Mouse (Mus musculus): Measurements from ENCODE around the gene Mast1.

Gene Mast1

DNA sequence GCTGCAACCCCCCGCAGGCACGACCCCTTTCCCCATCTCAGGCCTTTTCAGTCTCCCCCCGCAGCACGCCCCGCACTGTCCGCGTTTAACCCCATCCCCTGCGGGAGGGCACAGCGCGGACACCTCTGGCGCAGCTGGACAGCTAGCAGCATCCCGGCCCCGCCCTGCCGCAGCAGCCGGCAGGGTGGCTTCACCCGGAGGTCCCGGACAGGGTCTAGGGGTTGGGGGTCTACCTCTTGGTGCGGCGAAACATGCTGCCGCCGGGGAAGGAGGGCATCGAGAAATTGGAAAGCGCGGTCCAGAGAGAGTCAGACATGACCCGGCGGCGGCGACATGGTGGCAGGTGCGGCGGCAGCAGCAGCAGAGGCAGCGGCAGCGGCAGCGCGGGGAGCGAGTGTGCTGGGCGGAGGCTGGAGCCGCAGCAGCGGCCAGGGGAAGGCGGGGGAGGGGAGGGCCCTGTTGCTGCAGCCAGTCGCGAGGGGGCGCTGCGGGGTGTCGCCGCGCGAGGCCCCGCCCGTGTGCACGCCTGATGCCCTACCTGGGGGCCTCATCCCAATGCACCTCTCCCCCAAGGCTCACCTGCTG, at the start of gene Mast1:
TSS of gene Mast1 (minus strand) at position 398 of the 585 bp plus-strand sequence.
- DNase-seq (ENCODE audit: low read depth, low spot score): no peak

DNA sequence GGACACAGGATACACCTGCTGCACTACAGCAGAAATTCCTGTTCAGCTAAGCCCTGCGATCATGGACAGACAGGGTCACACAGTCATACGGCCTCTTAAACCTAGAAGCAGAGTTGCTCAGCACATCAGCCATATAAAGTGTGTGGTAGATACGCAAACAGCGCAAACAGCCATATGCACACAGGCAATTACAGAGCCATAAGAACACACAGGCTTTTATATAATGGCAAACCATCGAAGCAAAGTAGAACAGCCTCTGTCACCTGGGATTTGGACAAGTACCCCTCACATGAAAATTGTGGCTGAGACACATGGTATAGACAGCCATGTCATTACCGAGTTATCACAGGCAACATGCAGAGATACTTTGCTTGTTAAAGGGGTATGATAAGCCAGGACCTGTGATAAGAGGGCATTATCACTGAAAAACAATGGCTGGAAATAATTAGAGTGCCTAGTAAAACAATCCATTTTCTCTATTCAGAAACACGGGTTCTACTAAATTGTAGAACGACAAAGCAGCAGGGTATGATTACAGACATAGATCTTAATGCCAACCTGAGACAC, 49.3 kb upstream of the Mast1 start:
- no peak for DNase-seq (ENCODE audit: low read depth, low spot score)

DNA sequence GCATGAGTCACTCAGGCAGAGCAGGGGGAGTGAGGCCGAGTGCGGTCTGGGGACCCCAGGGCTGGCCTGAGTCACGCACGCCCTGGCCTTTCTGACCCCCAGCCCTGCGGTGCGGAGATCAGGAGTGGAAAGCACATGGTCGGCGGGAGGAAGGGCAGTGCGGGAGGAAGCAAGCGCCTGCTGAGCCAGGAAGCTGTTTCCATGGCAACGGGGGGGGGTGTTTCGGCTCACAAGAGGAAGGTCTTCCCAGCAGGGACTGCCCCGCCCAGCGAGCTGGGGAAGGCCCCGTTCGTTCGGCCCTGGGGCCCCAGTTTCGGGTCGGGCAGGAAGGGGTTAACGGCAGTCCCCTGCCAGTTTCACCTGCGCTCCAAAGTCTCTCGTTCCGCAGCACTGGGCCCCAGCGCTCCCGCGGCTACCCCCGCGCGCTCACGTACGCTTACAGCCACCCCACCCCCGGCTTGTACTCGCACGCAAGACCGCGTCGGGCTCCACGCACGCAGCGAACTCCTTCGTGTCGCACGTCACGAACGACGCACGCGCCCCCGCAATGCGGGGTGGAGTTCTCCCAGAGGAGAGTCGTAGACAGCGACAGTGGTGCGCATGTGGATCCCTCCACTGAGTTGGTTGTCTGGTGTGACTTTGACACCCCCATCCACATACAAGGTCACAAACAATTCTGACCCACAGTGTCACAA, 48.7 kb upstream of the Mast1 start:
- peak; percentile 87 for DNase-seq (ENCODE audit: low read depth, low spot score)

DNA sequence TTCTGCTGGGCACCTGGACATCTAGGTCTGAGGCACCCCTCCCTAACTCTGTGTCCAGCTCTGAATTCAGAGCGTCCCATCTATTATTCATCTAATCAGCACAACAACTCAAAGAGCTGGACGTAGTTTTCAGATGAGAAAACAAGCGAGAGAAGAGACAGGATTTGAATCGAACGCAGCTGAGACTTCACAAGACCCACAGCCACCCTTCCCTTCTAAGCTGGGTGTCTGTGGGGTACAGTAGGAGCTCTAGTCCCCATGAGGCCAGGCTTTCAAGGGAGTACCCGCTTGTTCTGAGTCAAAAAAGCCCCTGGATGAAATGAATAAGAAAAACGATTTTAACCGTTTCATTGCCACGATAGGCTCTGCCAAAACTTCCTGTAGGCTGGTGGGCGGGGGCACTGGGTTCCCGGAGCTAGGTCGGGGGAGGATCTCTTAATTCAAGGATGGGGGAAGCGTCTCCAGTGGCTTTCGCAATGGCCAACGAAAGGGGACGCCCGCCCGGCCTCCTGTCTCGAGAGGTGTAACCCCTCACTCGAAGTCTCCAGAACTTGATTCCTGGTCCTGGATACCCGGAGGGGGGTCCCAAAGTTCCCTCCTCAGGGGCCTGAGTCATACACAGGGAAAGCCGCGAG, 48.0 kb upstream of the Mast1 start:
- no peak for DNase-seq (ENCODE audit: low read depth, low spot score)

DNA sequence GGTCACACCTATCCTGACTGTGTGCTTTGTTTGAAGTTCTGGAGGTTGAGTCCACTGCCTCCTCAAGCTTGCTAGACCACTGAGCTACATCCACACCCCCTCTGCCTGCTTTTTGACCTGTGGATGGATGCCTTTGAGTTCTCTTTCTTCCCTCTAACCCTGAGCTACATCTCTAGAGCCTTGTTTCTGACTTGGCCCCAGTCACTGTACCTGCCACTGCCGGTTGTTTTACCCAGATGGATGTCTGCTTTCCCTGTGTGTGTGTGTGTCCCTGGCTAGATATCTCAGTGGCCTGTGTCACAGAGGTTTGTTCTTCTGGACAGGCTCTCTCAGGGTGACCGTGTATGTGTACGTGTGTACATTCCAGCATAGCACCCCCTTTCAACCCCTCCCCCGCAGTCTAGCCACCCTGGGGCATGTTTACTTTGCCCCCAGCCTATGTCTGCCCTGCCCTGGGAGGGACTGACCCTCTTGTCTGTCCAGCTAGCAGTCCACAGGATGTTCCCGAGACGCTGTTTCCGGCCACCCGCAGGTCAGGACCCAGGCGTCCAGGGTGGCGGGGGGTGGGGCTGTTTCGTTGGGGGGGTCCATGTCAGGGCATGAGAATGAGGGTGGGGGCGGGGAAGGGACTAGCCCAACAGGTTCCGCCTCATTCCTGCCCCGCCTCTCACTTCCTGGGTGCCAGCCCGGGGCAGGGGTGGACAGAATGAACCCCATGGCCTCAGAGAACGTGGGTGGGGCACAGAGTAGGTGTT, 47.3 kb upstream of the Mast1 start:
- no peak for DNase-seq (ENCODE audit: low read depth, low spot score)

DNA sequence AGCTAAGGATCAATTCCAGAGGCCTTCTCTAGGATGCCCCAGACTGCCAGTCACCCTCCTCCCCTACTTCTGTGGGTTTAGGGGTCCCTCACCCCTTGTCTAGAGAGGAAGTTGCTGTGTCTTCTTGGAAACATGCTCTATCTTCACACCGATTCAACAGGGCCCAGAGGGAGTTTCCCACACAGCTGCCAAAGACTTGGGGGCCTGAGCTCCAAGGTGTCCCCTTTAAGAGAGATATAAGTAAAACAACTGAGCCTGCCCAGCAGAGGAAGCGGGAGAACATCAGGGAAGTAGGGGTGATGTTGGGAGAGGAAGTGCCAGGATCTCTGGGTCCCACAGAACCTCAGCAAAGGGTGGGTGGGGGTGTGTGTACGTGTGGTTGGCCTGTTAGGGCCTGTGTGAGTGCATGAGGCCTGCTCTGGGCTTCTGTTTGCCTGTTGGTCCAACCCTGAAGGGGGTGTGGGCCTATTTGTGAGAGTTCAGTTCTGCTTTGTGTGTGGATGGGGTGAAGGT, 45.4 kb upstream of the Mast1 start:
- no peak for DNase-seq (ENCODE audit: low read depth, low spot score)

DNA sequence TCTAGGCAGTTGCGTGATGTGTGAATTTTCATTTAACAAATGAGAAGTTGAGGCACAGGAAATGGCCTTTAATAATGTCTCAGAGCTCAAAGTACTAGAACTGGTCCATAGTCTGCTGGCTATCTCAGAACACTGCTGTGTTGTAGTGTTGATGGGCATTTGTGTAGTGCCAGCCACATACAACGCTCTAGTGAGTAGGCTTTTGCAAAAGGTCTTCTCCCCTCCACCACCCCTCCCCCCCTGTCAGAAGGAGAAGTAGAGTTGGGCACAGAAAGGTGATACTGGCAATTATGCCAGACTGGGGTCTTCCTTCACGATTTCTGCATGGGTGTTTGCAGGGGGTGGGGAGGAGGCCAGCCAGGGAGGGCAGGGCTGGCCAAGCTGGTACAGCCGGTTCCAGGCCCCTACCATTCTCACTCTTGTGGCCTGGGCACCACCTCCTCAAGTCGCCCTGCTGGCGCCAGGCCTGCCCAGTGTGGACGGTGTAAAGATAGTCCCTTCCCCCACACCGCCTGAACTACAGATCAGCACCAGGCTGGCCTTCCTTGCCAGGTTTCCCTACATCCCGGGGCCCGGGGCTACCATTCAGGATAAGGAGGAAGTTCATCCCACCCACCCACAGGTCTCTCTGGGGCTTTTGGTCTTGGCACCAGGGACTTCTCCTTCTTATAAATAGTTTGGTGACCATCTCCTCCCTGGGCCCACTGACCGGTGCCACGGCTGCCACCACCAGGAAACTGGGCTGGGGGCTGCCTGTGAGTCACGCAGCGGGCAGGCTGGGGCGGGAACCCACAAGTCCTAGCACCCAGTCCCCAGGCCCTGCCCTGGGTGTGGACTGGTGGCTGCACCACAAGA, 44.7 kb upstream of the Mast1 start:
- DNase-seq (ENCODE audit: low read depth, low spot score): no peak

DNA sequence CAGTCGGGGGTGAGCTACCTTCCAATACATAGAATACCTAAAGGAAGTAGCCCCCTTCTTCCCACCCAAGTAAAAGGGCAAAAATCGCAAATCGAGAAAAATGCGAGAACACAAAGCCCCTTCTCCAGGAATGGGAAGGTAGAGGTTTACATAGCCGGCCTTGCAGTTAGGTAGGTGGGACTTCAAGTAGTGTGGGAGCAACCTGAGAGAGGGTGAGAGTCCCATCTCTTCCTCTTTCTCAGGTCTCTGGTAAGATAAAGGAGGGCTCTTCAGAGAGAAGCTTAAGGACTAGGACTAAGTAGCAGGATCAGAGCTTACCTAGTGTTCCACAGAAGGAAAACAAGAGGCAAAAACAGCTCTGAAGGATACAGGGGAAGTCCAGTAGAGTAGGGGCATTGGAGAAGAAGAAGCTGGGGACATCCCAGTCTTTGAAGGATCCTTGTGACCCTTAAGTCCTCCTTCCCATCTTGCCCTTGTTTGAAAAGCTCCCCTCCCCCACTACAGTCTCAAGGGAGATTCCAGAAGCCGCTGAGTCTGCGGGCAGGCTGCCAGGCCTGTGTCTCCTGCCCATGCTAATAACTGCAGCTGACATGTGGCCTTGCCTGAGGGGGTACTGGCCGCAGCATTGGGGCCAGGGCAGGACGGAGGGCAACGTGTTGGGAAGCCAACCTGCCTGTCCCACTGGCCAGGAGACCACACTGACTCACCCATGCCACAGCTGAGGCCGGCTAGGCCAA, 43.6 kb upstream of the Mast1 start:
- peak; percentile 80 for DNase-seq (ENCODE audit: low read depth, low spot score)

DNA sequence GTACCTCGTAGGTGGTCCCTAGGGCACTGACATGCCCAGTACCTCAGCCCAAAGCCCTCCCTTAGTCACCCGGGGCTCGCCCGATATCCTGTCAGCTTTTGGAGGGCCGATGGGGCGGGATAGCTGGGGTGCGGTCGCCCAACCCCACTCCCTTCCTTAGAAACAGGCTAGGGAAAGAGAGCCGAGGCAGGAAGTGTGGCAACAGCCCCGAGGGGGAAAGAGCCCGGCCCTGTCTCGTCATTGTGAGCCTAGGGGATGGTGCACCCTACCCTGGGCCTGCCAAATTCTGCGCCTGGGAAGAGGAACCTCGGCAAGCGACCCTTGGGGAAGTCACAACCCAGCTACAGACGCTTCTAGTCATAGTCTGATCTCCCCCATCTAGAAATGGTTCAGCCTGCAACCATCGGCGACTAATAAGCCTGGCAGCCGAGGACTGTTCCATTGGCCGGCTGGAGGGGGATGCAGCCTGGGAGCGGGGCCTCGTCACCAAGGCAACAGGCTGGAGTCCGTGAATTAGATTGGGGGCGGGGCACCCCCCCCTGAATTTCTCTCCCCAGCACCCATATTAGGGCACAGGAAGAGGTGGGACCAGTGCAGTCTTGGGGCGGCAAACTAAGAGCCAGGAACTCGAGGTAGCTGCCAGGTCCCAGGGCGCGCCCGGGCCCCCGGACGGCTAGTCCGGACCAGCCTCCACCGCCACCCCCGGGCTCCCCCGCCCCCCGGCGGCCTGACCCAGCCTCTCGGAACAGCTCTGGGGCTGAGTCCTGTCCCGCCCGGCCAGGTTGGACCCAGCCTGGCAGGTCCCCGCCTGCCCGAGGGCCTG, 42.7 kb upstream of the Mast1 start:
- DNase-seq (ENCODE audit: low read depth, low spot score): peak; percentile 93

DNA sequence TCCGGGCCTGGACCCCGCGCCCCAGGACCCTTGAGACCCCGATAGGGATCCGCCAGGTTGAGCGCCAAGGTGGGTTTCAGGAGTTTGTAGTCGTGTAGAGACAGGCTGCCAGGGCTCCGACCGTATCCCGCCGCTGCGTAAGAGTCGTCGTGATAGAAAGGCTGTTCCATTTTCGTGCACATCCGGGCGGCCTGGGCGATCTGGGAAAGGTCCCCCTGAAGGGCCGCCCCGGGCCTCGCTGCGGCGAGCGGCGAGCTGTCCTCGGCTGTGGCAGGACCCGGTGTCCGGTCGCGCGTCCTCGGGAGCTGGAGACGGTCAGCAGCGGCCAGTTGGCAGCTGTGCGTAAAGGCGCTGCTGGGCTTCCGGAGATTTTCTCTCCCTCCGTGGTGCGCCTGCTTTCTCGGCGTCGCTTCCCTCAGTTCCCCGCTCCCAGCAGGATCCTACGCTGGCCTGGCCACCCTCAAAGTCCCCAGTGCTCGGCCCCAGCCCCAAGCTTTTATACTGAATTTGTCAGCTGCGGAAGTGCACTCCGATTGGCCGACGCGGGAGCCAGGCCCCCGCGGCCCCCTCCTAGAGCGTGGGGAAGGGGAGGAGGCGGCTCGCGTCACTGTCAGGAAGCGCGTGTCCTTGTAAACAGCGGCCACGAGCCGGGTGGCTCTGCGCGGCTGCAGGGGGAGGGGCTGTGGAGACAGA, 41.2 kb upstream of the Mast1 start, which contains the start of gene Junb:
TSS of gene Junb (minus strand) at position 471 of the 693 bp plus-strand sequence.
- peak; percentile 99 for DNase-seq (ENCODE audit: low read depth, low spot score)

DNA sequence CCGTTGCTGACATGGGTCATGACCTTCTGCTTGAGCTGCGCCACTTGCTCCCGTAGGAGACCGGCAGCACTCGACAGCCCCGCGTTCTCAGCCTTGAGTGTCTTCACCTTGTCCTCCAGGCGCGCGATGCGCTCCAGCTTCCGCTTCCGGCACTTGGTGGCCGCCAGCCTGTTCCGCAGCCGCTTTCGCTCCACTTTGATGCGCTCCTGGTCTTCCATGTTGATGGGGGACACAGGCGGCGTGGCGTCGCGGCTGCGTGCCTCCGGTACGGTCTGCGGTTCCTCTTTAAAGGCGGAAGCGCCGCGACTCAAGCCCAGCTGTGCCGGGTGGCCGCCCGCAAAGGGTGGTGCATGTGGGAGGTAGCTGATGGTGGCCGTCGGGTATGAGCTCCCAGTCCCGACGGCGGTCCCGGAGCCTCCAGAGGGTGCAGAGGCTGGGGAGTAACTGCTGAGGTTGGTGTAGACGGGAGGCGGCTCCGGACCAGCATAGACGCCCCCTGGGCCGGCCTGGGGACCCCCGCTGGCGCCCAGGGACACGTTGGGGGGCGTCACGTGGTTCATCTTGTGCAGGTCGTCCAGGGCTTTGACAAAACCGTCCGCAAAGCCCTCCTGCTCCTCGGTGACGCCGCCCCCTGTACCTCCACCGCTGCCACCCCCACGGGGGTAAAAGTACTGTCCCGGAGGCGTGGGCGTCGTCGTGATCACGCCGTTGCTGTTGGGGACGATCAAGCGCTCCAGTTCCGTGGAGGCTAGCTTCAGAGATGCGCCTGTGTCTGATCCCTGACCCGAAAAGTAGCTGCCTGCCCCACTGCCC, 40.5 kb upstream of the Mast1 start:
- no peak for DNase-seq (ENCODE audit: low read depth, low spot score)

DNA sequence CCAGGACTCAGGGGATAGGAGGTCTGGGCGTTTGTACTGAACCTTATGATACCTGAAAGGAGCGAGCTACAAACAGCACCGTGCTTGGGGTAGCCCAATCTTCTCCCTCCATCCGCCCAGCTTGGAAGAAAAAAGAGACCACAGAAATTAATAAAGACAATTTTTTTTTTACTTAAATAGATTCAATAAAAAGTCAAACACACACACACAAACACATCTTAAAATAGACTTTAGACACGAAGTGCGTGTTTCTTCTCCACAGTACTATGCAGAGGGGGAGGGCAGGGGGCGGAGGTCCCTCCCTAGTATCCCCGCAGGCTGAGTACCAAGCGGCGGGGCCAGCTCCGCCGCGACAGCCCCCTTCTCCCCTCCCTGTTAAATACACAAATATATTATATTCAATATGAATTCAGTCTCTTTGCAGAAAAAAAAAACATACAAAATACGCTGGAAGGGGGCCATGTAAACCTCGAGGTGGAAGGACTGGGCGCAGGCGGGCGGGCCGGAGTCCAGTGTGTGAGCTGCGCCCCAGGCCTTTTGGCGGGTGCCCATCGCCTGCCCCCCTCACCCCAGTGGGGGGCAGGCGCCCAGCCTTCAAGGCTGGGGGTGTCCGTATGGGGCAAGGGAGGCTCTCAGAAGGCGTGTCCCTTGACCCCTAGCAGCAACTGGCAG, 39.7 kb upstream of the Mast1 start:
- no peak for DNase-seq (ENCODE audit: low read depth, low spot score)

DNA sequence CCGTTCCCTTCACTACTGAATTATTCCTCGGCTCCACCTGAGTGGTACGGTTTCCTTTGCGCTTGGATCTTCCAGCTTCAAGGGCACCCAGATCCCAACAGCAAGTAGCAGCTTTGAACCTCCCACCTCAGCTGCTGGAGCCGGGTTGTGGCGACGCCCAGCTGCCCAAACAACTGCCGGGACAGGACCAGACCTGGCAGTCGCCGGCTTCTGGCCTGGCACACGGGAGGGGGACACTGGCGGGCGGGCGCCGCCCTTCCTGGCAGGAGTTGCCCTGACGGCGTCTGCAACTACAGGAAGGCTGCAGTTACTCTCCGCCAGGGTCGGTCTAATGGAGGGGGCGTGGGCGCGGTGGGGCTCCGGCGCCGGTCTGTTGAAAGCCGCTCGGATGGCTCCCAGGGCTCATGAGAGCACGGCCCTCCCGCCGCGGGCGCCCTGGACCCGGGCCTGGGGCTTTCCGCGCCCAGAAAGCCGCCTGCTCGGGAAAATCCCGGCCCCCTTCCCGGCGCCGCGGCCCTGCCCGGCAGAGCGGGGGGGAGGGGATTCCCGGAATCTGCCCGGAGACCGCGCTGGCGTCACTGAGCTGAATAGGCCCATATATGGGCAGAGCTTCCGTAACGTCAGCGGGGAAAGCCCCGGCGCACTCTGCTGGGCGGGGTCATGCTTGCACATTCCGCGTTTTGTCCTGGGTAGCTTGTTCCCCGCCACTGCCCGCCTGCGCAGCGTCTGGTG, 39.0 kb upstream of the Mast1 start:
- peak; percentile 96 for DNase-seq (ENCODE audit: low read depth, low spot score)

DNA sequence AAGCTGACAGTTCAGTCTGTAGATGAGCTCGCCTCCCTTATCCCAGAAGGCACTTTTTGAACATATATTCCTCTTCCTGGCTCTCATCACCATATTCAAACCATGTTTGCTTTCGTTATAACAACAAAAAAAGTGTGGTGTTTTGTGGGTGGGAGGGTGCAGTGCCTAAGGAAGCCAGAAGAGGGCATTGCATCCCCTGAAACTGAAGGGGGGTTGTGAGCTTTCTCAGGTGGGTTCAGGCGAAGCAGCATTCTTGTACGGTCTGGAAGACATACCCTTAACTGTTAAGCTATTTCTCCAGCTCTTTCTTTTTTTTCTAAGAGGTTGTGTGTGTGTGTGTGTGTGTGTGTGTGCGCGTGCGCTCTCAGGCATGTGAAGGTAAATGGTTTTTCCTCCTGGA, 38.3 kb upstream of the Mast1 start:
- no peak for DNase-seq (ENCODE audit: low read depth, low spot score)

DNA sequence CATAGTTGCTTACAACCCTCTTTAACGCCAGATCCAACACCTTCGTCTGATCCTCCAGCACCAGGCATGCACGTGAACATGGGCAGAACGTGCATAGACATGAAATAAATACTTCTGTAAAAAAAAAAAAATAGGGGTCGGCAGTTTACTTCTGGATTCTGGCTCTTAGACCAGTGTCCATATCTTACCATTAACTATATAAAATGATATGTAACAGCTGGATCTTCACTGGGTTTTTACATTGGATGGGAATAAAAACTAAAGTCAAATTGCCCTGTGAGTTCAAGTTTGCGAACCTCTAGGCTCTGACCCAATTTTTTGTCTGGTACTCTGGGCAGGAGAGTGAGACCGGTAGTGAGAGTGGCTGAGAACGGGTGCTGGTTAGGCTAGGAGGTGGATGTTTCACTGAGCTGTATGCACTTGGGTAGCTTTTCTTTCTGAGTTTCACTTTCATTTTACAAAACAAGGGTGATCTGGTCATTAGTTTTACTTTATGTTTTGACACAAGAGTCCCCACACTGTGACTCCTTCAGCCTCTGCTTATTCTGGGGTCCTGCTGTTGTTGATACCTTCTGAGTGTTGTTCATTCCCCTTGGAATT, 37.5 kb upstream of the Mast1 start:
- DNase-seq (ENCODE audit: low read depth, low spot score): no peak

All from skeletal muscle tissue, adult 2 months (tissue).